Mouse (Mus musculus) frontal cortex, adult 2 months (tissue): ENCODE measurements around the gene Hip1. TPM values are rescaled to one million over a fixed set of nuclear protein-coding genes. Genes with fewer than 3 reads are reported as not detected.

Experiments
- DNase-seq, 2 experiments: peaks; one replicate each; pipeline ENCODE4 v3.0.0; 2022; ENCODE audit warnings: low spot score in 1 of 2; ENCODE audit errors: extremely low spot score in 1 of 2
- polyA plus RNA-seq: library from polyadenylated mRNA; depleted of rRNA; stranded (reverse); fragments of >200 nt; gene quantifications from 2 replicates; pipeline ENCODE4 v1.2.3, GENCODE M21; 2012; rRNA removed

The Hip1 gene
- 32.1 and 38.3 TPM in 2 replicates for polyA plus RNA-seq

DNA sequence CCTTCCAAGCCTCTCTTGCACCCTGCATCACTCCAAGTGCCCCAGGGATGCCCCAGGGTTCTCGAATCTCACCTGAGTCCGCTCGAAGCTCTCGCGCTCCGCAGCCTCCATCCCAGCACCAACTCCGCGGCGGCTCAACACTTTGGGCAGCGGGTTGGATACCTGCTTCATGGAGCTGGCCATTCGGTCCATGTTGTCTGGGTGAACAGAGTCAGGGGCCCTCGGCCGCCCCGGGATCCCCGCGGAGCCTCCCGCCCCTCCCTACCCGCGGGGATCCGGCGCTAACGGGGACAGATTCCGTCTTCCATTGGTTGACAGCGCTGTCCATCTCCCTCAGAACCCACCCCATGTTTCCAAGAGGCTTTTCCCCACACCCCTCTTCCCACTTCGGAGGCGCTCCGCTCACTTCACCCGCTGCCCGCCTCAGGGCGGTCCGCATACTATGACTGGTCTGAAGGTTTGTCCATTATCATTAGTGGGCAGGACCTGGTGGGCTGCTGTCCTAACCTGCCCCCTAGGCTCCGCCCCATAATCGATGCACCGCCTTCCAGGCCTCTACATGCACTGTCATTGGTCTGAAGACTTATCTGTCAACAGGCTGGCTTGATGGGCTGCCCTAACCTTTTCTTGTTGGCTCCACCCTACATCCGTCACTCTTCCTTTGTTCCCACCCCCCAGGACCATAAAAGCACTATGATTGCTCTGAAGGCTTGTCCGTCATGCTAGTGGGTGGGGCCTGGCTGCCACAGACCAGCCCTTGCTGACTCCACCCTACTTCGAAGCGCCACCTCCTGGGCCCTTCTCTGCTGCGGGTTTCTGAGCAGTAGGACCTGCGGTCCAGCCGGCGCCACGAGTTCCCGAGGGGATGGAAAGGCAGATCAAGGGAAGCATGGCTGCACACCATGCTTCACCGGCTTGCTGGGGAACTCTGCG is at the start of gene Hip1:
TSS of gene Hip1 (minus strand) at position 256 of the 933 bp plus-strand sequence.
- peak; percentile 100 for DNase-seq

DNA sequence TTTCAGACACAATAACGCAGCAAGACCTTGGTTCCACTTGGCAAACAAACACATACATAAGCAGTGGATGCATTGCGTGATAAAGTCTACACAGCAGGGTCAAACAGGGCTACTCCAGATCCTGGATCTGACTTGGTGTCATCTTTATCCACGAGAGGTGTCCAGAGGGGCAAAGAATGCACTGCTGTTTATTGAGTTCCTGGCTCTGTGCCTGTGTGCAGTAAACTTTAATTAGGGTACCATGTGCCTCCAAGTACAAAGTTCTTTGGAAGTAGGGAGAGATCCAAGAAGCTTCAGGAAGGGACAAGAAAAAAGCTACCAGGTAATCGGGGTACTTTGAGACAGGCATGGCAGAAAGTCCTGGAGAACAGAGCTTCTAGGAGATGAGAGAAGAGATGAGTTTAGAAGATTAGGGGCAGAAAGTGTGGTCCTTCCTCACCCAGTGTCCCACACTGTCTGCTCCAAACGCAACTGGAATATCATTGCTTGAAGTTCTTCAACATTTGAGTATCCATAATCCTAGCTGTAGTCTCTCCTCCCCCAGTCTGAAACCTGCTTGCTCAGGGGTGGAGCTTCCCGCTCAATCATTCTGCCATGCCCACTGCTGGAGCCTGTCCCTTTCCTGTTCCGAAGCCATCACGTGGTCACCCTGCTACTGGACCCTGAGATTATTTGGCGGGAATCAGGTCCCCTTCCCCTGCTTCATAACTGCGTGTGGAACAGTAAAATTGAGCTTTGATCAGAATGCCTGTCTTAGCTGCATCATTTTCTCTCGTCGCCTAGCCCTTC is 45.3 kb upstream of the Hip1 start:
- no peak for DNase-seq

DNA sequence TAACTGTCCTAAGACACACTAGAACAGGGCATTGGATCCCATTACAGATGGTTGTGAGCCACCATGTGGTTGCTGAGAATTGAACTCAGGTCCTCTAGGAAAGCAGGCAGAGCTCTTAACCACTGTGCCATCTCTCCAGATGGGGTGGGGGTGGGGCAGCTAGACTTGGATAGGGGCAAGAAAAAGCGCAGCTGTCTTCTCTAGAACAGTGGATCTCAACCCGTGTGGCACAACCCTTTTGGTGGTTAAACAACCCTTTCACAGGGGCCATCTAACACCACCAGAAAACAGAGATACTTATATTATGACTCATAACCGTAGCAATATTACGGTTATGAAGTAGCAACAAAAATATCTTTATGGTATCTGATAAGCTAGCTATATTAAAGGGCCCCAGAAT is 42.8 kb upstream of the Hip1 start:
- no peak for DNase-seq

DNA sequence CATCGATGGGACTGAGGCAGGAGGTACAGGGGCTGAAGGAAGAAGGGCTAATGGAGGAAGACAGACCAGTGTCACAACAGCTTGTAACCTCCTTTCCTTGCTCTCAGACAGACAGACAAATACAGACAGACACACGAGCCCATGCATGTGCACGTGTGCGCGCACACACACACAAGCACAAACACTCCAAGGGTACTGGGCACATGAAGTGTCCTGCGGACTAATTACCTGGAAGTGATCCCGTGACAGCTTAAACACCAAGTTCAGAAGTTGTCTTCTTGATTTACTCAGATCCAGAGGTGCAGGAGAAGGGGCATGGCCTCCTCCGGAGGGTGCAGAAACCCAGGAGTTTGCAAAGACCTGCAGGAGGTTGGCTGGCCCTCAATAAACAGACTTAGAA is 40.8 kb upstream of the Hip1 start:
- DNase-seq, result no peak

DNA sequence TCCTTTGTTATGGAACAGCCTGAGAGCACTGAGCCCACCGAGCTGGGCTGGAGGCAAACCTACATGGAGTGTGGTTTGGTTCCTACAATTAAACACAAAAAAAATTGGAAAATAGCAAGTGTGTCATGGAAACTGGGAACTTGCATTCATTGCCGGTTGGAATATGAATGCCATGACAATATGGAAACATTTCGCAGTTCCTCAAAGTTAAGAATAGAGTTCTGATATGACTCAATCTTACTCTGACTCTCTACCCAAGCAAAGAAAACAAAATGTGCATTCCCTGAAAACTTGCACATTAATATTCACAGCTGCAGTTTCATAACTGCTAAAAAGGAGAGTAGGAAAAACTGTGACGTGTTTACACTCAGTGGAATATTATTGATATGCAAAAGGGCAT is 37.4 kb upstream of the Hip1 start:
- DNase-seq, result peak in 1 of 2 experiments; percentile 25

DNA sequence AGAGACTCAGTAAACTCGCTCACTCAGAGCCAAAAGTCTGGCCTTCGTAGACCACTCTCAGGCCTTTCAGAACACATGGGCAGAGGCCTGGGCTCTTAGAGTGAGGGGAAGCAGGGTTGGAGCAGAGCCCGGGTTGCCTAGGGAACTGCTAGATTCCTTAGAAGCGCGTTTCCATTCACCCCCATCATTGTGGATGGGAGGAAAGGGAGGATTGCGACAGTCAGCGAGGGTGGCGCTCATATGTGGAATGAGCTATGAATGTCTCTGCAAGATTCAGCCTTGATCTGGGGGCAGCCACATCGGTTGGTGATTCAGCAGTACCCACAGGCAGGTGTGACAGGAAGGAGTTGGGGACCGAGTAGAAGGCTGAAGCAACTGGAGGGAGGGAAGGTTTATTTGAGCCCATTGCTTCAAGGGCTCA is 34.4 kb upstream of the Hip1 start:
- DNase-seq, result peak; percentile 19 to 62

DNA sequence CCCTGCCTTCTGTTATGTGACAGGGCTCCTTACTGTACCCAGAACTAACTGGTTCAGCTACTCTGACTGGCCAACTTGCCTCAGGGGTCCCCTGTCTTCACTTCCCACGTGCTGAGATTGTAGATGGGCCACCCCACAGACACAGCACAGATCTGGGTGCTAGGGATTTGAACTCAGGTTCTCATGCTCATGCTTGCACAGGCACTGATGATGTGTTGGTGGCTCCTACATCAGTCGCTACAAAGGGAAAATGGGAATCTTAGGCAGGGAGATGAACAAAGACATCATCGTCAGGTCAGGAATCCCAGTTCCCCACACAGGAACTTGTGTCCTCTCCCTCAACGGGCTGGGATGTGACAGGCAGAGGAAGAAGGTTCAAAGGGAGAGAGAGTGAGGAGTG is 31.1 kb upstream of the Hip1 start:
- DNase-seq, result no peak

DNA sequence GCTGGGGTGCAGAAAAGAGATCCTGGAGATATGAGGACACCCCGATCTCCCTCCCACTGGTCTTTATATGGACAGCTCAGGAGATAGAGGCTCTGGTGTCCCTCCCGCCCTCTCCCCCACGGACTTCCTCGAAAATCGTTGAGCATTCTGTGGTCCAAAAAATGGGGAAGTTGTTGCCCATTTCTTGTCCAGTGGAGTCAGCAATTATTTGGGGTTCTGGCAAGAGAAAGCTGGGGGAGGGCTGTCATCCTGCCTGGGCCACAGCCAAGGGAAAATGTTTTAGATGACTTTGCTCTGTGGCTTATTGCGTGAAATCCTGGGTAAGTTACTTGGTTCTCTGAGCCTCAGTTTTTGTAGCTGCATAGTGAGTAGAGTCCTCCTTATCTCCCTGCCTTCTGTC is 28.1 kb upstream of the Hip1 start, which contains the start of gene Ccl24:
TSS of gene Ccl24 (minus strand) at position 44 of the 400 bp plus-strand sequence.
- no peak for DNase-seq

DNA sequence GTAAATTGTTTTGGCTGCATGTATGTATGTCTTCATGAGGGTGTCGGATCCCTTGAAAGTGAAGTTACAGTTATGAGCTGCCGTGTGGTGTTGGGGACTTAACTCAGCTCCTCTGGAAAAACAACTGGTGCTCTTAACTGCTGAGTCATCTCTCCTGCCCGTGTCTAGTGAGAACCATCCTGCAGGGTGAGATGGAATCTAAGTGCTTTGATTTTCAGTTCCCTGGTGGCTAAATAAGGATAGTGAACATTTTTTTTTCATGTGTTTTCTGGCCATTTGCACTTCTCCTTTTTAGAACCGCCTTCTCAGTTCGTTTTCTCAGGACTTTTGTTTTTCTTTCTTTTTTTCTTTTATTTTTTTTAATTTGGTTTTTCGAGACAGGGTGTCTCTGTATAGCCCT is 23.8 kb upstream of the Hip1 start:
- DNase-seq, result peak in 1 of 2 experiments; percentile 41

DNA sequence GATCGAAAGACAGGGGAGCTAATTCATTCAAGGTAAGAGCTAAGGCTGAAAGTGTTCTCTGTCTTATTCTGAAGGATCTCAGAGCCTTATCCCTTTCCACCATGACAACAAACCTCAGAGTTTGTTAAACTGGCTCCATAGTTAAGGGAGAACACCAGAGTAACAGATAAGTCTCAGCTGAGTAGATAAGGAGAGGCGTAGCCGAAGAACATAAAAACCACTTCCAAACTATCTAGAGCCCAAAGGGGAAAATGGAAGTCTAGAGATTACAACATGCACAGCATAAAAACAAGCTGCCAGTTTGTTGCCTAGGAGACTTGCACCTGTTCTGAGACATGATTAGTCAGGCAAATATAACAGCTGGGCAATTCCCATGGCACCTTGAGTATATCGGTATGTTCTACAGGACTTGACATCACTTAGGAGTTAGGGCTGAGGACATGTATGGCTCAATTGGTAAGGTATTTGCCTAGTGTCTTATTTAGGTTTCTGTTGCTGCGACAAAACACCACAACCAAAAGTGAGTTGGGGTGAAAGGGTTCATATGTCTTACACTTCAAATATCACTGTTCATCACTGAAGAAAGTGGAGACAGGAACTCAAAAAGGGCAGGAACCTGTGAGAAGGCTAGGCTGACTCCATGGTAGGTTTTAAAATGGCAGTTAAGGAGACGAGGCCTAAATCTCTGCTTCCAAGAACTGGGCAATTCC is 22.8 kb upstream of the Hip1 start:
- no peak for DNase-seq

DNA sequence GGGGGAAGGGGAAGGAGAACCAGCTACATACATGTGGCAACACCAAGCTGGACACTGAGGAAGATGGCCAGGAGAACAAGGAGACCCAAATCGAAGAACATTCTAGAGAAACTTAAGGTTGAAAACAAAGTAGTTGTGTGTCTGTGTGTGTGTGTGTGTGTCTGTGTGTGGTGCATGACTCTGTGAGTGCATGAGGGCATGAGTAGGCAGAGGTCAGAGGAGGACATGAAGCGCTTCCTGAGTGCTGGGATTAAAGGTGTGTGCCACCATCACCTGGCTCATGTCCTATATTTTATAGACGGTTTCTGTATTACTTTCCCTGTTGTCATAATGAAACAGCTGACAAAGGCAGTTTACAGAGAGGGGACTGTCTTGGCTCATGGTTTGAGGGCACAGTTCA is 18.5 kb upstream of the Hip1 start, which contains the start of gene Ccl26:
TSS of gene Ccl26 (minus strand) at position 101 of the 400 bp plus-strand sequence.
- no peak for DNase-seq

DNA sequence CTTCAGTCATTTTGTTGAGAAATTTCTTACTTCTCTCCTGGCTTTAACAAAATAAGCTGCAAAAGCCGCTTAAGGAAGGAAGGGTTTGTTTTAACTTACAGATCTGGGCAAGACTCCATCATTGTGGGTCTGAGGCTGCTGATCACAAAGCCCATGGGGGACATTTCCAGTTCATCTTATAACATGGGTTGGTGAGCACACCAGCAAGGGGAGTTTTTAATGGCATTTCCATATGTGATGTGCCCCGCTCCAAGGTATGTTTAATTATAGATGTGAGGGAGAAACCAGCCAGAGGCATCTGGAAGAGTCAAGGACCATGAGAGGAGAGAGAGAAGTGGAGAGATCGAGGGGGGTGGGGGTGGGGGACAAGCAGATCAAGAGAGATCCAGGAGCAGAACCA is 12.8 kb upstream of the Hip1 start:
- no peak for DNase-seq

DNA sequence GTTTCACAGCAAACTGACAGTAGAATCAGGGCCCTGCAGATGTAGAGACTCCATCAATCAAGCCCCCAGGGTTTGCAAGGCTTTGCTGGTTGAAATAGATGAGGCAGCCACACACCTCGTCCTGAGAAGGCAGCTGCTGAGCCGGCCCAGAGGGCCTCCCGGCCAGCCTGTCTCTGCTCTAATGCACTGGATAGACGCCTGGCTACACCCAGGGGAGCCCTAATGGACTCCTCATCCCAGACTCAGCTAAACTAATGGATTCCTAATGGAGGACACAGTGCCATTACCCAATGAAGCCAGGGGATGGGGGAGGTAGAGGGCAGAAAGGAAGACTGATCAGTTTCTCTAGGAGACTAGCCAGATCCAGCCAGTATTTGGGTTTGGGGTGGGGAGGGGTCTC is 12.1 kb upstream of the Hip1 start:
- no peak for DNase-seq

DNA sequence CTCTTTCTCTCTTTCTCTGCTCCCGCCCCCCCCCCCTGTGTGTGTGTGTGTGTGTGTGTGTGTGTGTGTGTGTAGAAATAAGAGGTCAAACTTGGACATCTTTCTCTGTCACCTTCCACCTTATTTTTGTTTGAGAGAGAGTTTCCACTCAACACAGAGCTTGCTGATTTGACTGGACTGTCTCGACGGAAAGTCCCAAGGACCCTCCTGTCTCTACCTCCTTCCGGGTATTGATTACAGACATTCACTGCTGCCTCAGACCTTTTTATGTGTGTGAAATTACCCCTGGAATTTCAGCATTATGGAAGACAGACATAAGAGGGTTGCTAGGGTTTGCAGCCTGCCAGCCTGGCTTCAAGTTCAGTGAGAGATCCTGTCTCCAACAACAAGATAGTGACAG is 11.3 kb upstream of the Hip1 start:
- DNase-seq, result no peak

DNA sequence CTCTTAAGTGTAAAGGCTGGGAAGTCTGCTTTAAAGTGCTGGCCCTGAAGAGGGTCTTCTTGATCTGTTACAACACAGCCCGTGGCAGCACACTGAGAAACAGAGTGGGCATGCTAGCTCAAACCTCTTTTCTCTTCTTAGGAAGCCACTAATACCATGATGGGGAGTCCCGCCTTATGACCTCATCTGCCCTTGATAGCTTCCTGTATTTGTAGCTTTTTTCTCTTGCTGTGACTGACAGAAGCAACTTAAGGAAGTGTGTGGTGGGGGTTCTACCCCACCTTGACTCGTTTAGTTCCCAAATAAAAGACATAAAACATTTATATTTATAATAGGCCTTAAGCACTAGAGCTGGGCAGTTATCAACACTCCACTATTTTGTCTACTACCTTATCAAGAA is 6.7 kb upstream of the Hip1 start:
- DNase-seq, result no peak

DNA sequence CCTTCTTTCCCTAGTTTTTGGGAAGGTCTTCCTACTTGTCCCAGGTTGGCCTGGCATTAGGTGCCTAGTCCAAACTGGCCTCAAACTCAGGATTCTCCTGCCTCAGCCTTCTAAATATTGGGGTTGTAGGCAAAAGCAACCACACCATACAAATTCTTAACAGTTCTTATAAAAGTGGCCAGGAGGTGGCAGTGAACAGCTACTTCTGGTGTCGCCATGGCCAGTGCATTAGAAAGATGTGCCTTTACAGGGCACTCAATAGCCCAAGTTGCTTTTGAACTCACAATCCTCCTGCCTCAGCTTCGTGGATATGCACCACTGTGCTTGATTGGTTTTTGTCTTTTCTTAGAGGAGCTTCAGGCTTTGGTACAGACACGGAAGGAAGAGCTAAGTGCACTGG is 6.0 kb upstream of the Hip1 start:
- DNase-seq, result peak in 1 of 2 experiments; percentile 79

DNA sequence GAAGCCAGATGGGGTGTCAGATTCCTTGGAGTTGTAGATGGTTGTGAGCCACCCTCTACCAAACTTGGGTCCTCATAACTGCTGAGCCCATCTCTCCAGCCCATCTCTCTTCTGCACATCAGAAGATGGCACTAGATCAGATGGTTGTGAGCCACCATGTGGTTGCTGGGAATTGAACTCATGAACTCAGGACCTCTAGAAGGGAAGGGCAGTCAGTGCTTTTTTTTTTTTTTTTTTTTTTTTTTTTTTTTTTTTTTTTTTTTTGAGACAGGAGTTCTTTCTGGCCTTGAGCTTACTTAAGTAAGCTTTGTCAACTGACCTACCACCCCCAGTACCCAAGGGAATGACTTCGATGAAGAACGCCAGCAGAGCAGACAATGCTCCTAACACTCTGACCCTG is 3.1 kb upstream of the Hip1 start:
- no peak for DNase-seq

DNA sequence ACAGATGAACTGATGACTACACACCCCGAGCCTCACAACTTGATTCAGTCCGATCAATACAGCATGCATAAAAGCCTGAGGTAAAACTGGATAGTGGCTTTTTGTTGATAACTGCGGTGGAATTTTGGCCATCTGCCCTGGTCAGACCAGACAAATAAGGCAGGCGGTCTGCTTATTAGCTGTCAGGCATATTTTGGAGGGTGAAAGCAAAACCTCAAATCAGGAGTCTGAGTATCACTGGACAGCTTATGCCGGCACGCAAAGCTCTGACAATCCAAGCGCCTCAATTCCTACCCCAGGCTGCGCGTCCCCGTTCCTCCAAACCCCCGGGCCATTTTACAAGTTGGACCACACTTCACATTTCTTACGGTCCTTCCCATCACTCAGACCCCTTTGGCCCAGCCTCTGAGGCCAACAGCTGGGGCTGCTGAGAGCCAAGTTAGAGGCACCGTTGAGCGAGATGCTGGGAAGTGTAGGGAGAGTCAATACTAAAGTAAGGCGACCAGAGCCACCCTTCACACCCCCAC is 825 bp downstream of the Hip1 start:
- DNase-seq, result no peak

DNA sequence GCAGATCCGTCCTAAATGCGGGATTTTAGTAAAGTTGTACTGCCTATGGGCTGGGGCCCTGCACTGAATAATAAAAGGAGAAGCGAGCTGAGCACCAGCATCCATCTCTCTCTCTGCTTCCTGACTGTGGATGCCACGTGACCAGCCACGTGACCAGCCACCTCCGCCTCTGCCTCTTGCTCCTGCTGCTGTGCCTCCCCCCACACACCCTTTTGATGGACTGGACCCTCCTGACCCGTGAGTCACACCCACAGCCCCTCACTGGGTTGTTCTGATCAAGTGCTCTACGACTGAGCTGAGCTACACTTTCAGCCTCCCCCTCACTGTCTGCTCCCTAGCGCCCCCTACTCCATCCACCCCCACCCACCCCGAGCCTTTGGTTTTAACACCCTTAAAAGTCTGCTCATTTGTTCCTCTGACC is 7.1 kb downstream of the Hip1 start:
- no peak for DNase-seq

DNA sequence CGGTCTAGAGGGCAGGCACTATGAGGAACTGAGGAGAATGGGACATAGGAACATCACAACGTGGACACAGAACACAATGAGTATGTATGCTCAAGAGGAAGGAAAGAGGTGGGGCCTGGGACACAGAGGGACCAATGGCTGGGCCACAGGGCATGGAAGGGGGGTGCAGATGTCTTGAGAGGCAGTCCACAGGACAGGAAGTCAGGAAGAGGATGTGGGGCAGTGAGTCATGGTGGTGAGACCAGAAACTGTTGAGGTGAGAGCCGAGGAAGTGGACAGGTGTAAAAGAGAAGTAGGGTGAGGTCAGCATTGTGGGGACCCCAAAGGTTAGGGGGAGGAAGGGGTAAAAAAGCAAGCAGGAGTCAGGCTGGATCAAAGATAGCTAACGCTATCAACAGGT is 7.6 kb downstream of the Hip1 start:
- no peak for DNase-seq

DNA sequence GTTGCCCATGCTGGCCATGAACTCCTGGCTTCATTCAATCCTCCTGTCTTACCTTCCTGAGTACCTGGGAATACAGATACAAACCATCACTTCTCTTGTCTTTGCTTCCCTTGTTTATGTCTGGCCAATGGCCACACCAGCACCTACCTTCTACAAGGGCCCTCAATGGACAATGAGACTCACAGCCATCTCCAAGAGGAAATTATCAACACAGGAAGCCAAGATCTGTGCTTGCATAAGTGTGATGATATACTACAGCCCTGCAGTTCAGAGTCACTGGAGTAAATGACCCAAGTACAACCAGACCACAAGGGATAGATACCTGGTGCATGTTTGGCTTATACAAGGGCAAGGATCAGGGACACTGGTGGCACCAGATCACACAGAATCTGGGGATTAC is 9.1 kb downstream of the Hip1 start:
- no peak for DNase-seq
